Mouse (Mus musculus): ENCODE measurements at regions not wholly inside any gene's neighbourhood (a gene's known extent, or its start where the extent isn't known, plus 50 kb on each side); places are given as distances from the start of the nearest gene placed in this dataset.

GRCm38 (mm10) chr2:48373086-48373485 is 440.8 kb upstream of the Acvr2a start:
- Histone ChIP-seq H3K36me3 (no peaks in the 10 kb centered on the region), H3K27me3 (replicated peaks) (no peaks in the 10 kb centered on the region), H3K9ac (replicated peaks) (no peak overlapping the region), H3K27ac (replicated peaks) (no peak overlapping the region), H3K4me3 (replicated peaks) (no peak overlapping the region), H3K4me1 (no peaks in the 10 kb centered on the region), H3K9me3 (replicated peaks) (no peaks in the 10 kb centered on the region), H3K4me2 (no peak overlapping the region)
- ATAC-seq (ENCODE audit: low FRiP score): no peak

DNA sequence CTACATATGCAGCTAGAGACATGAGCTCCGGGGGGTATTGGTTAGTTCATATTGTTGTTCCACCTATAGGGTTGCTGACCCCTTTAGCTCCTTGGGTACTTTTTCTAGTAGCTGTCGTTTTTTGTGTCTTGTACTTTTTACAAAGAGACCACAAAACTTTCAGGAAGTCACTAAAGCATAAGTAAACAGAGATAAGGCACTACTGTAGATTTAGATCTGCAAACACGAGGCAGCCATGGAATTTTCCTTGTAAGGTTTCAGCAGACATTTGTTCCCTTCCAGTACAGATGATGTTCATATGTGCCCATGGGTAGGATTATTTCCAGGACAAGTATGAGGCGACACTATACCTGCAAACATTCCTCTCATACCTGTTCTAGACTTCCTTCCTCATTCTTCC is 439.6 kb upstream of the Acvr2a start:
- no peak overlapping the region for H3K4me3 ChIP-seq (replicated peaks)
- no peaks in the 10 kb centered on the region for H3K36me3 ChIP-seq
- ATAC-seq (ENCODE audit: low FRiP score): no peak
- H3K27me3 ChIP-seq (replicated peaks): no peaks in the 10 kb centered on the region
- H3K4me2 ChIP-seq: no peak overlapping the region
- no peak overlapping the region for H3K27ac ChIP-seq (replicated peaks)
- no peak overlapping the region for H3K9ac ChIP-seq (replicated peaks)
- H3K9me3 ChIP-seq (replicated peaks): no peaks in the 10 kb centered on the region
- H3K4me1 ChIP-seq: no peaks in the 10 kb centered on the region
- WGBS: 85% methylated on average over 4 of the region's 4 CpGs

DNA sequence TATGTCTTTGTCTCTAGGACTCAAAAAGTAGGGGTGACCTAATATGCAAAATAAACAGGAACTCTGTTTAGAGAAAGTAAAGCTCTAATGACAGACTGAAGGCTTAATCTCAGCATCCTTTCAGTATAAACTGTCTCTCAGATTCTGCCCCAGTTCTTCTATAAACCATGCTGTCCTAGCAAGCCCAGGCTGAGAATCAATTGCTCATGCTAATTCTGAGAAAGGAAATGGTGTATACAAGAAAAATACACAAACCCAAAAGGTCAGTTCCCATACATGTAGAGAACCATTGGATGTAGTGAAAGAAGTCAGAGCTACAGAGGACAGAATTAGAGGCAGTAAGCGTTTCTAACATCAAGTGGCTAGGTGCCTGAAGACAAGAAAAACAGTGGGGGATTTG is 435.7 kb upstream of the Acvr2a start:
- Histone ChIP-seq H3K9ac (replicated peaks) (no peak overlapping the region), H3K27me3 (replicated peaks) (no peaks in the 10 kb centered on the region), H3K4me2 (no peak overlapping the region), H3K4me3 (replicated peaks) (no peak overlapping the region), H3K36me3 (no peaks in the 10 kb centered on the region), H3K27ac (replicated peaks) (no peak overlapping the region), H3K9me3 (replicated peaks) (no peaks in the 10 kb centered on the region), H3K4me1 (no peaks in the 10 kb centered on the region)
- ATAC-seq (ENCODE audit: low FRiP score): no peak
- WGBS: 73% methylated on average over 1 of the region's 1 CpGs

DNA sequence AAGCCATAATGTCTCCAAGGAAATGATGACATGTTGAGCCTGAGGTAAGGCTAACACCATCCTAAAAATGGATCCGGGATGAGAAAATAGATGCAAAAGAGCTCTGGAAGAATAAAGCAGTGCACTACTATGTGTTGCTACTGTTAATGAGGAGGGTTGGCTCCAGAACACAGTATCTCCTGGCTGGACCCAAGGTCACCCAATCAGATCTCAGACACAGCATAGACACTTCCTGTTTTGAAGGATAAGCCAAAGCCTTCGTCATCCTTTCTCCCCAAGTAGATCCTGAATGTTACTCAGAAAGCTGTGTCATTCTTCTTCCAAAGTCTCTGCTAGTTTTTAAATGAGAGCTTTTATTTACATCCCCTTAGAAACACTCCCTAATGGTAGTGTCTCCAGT is 435.2 kb upstream of the Acvr2a start:
- Histone ChIP-seq H3K9me3 (replicated peaks) (no peaks in the 10 kb centered on the region), H3K4me2 (no peak overlapping the region), H3K4me1 (no peaks in the 10 kb centered on the region), H3K27me3 (replicated peaks) (no peaks in the 10 kb centered on the region), H3K27ac (replicated peaks) (no peak overlapping the region), H3K36me3 (no peaks in the 10 kb centered on the region), H3K4me3 (replicated peaks) (no peak overlapping the region), H3K9ac (replicated peaks) (no peak overlapping the region)
- 87% methylated on average over 2 of the region's 2 CpGs for WGBS
- ATAC-seq (ENCODE audit: low FRiP score): no peak

- no peaks in the 10 kb centered on the region for H3K4me1 ChIP-seq
Observed at GRCm38 (mm10) chr2:48380140-48380539, 433.8 kb upstream of the Acvr2a start.

DNA sequence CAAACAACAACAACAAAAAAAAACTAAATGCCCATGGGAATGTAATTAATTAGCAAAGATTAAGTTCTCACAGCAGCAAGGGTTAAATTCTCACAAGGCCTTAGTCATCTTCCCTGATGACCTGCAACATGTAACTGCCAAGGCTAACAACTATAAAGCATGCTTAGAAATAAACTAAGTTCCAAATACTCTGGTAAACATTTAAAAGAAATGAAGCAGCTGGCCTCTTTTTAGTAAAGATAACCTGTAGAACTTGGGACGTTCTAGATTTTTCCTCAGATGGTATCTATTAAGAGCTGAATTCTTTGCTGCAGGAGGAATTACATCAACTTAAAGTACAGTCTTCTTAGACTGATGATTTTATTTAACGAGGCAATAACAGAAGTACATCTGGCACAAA is 433.1 kb upstream of the Acvr2a start:
- Histone ChIP-seq H3K9ac (replicated peaks) (no peak overlapping the region), H3K27ac (replicated peaks) (no peak overlapping the region), H3K27me3 (replicated peaks) (no peaks in the 10 kb centered on the region), H3K4me2 (no peak overlapping the region), H3K4me1 (no peaks in the 10 kb centered on the region), H3K36me3 (no peaks in the 10 kb centered on the region), H3K9me3 (replicated peaks) (no peaks in the 10 kb centered on the region), H3K4me3 (replicated peaks) (no peak overlapping the region)
- WGBS: 84% methylated on average over 2 of the region's 2 CpGs
- ATAC-seq (ENCODE audit: low FRiP score): no peak

More at GRCm38 (mm10) chr2:48380140-48380539, 433.8 kb upstream of the Acvr2a start:
- 70% methylated on average over 5 of the region's 5 CpGs for WGBS
- no peaks in the 10 kb centered on the region for H3K36me3 ChIP-seq
- H3K4me3 ChIP-seq (replicated peaks): no peak overlapping the region
- H3K4me2 ChIP-seq: no peak overlapping the region
- no peak overlapping the region for H3K9ac ChIP-seq (replicated peaks)
- no peak for ATAC-seq (ENCODE audit: low FRiP score)
- no peak overlapping the region for H3K27ac ChIP-seq (replicated peaks)
- H3K9me3 ChIP-seq (replicated peaks): no peaks in the 10 kb centered on the region
- no peaks in the 10 kb centered on the region for H3K27me3 ChIP-seq (replicated peaks)

GRCm38 (mm10) chr2:48381481-48382075 is 432.3 kb upstream of the Acvr2a start:
- Histone ChIP-seq H3K27ac (replicated peaks) (no peak overlapping the region), H3K27me3 (replicated peaks) (no peaks in the 10 kb centered on the region), H3K36me3 (no peaks in the 10 kb centered on the region), H3K9ac (replicated peaks) (no peak overlapping the region), H3K4me2 (no peak overlapping the region), H3K4me1 (no peaks in the 10 kb centered on the region), H3K9me3 (replicated peaks) (no peaks in the 10 kb centered on the region), H3K4me3 (replicated peaks) (no peak overlapping the region)
- ATAC-seq (ENCODE audit: low FRiP score): no peak
- 86% methylated on average over 14 of the region's 14 CpGs for WGBS

DNA sequence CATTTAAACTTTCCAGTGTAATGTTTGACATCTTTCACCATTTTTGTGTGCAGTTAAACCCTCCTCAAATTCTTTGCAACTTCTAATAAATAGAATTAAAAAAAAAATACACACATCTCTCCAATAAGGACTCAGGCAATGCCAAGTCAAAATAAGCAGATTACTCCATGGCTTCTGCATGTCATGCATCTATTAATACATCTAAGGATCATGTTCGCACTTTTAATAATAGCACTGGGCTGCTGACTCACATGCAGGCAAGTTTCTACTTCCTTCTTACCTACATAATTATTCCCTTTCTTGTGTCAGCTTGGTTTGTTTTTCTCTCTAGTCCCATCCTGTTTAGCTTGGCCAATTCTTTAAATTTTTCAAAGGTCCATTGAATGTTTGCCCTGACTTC is 415.4 kb upstream of the Acvr2a start:
- Histone ChIP-seq H3K9ac (replicated peaks) (no peak overlapping the region), H3K4me1 (no peaks in the 10 kb centered on the region), H3K9me3 (replicated peaks) (no peaks in the 10 kb centered on the region), H3K27me3 (replicated peaks) (no peaks in the 10 kb centered on the region), H3K4me3 (replicated peaks) (no peak overlapping the region), H3K4me2 (no peak overlapping the region), H3K36me3 (no peaks in the 10 kb centered on the region), H3K27ac (replicated peaks) (no peak overlapping the region)
- 94% methylated on average over 1 of the region's 1 CpGs for WGBS
- ATAC-seq (ENCODE audit: low FRiP score): no peak

GRCm38 (mm10) chr2:48399191-48399590 is 414.7 kb upstream of the Acvr2a start:
- 80% methylated on average over 1 of the region's 1 CpGs for WGBS
- Histone ChIP-seq H3K4me2 (no peak overlapping the region), H3K4me3 (replicated peaks) (no peak overlapping the region), H3K9me3 (replicated peaks) (no peaks in the 10 kb centered on the region), H3K9ac (replicated peaks) (no peak overlapping the region), H3K27ac (replicated peaks) (no peak overlapping the region), H3K4me1 (no peaks in the 10 kb centered on the region), H3K36me3 (no peaks in the 10 kb centered on the region), H3K27me3 (replicated peaks) (no peaks in the 10 kb centered on the region)
- no peak for ATAC-seq (ENCODE audit: low FRiP score)

- Histone ChIP-seq H3K9ac (replicated peaks) (no peak overlapping the region), H3K4me2 (no peak overlapping the region), H3K27me3 (replicated peaks) (no peaks in the 10 kb centered on the region), H3K4me1 (no peaks in the 10 kb centered on the region), H3K9me3 (replicated peaks) (no peaks in the 10 kb centered on the region), H3K27ac (replicated peaks) (no peak overlapping the region), H3K4me3 (replicated peaks) (no peak overlapping the region), H3K36me3 (no peaks in the 10 kb centered on the region)
- WGBS: 86% methylated on average over 2 of the region's 2 CpGs
- ATAC-seq (ENCODE audit: low FRiP score): no peak
Observed at GRCm38 (mm10) chr2:48402813-48403212, 411.1 kb upstream of the Acvr2a start.

DNA sequence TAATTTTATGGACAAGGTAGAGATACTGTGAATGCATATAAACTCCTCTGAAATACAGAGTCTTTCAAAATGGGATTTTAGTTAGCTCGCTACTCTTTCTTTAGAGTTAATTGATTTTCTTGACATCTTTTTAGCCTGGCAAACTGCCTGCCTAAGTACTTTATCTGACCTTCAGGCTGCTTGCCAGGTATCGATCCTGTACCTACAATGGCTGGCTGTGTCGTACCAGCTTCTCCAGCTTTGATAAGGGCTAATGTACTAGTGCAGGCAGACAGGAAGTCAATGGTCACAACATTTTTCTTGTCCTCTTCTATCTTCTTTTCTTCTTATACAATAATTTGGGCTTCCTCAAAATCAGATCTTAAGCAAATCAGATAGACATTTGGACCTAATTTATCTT is 409.4 kb upstream of the Acvr2a start:
- Histone ChIP-seq H3K4me3 (replicated peaks) (no peak overlapping the region), H3K27ac (replicated peaks) (no peak overlapping the region), H3K9me3 (replicated peaks) (no peaks in the 10 kb centered on the region), H3K27me3 (replicated peaks) (no peaks in the 10 kb centered on the region), H3K9ac (replicated peaks) (no peak overlapping the region), H3K36me3 (no peaks in the 10 kb centered on the region), H3K4me2 (no peak overlapping the region), H3K4me1 (no peaks in the 10 kb centered on the region)
- 62% methylated on average over 3 of the region's 3 CpGs for WGBS
- no peak for ATAC-seq (ENCODE audit: low FRiP score)

DNA sequence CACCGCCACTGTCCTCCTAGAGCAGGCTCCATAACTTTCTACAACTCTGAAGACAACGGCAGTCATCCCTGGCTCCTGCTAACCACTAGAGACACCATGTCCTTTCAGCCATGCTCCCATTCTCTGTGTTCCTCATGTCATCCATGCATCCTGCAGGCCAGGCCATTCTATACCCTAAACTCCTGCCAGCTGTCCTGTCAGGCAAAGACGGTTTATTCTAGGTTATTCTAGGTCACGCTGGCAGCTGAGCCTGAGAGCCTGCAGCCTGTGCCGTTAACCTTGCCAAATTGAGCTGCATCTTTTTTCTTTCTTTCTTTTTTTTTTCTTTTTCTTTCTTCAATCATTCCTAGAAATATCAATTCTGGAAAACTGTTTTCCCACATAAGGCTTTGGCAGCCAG is 406.0 kb upstream of the Acvr2a start:
- no peak overlapping the region for H3K4me2 ChIP-seq
- no peaks in the 10 kb centered on the region for H3K9me3 ChIP-seq (replicated peaks)
- no peaks in the 10 kb centered on the region for H3K4me1 ChIP-seq
- 89% methylated on average over 5 of the region's 5 CpGs for WGBS
- no peak overlapping the region for H3K27ac ChIP-seq (replicated peaks)
- no peak overlapping the region for H3K4me3 ChIP-seq (replicated peaks)
- no peak overlapping the region for H3K9ac ChIP-seq (replicated peaks)
- no peaks in the 10 kb centered on the region for H3K27me3 ChIP-seq (replicated peaks)
- no peak for ATAC-seq (ENCODE audit: low FRiP score)
- no peaks in the 10 kb centered on the region for H3K36me3 ChIP-seq

- 83% methylated on average over 4 of the region's 4 CpGs for WGBS
- Histone ChIP-seq H3K27ac (replicated peaks) (no peak overlapping the region), H3K4me3 (replicated peaks) (no peak overlapping the region), H3K9ac (replicated peaks) (no peak overlapping the region), H3K4me2 (no peak overlapping the region), H3K36me3 (no peaks in the 10 kb centered on the region), H3K9me3 (replicated peaks) (no peaks in the 10 kb centered on the region), H3K4me1 (no peaks in the 10 kb centered on the region), H3K27me3 (replicated peaks) (no peaks in the 10 kb centered on the region)
- no peak for ATAC-seq (ENCODE audit: low FRiP score)
Observed at GRCm38 (mm10) chr2:48409876-48410275, 404.0 kb upstream of the Acvr2a start.

Data from neural tube, embryonic 15.5 days (tissue).